Mouse (Mus musculus): ENCODE measurements at regions not wholly inside any gene's neighbourhood (a gene's known extent, or its start where the extent isn't known, plus 50 kb on each side); places are given as distances from the start of the nearest gene placed in this dataset.

DNA sequence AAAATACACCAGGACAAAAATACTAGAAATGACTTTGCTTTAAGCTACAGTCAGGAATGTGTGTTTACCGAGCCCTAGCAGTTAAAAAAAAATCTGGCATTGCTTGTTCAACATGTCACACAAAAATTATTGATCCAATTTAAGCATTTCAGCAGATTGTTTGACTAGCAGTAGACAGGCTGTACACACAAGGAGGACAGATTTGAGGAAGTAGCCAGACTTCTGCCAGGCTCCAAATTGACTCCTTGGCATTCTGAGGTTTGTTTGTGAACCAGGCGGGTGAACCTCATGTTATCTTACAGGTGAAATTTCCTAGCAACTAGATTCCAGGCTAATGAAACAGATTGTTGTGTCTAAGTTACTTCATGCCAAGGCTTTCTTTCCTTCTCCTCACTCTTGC lies 348.8 kb downstream of the Hs3st3b1 start:
- no peak for DNase-seq (ENCODE audit: low spot score in 2 of 2)

- no peak for DNase-seq (ENCODE audit: low spot score in 2 of 2)
These were observed 338.8 kb downstream of the Hs3st3b1 start for GRCm38 (mm10) chr11:63583321-63583720.

DNA sequence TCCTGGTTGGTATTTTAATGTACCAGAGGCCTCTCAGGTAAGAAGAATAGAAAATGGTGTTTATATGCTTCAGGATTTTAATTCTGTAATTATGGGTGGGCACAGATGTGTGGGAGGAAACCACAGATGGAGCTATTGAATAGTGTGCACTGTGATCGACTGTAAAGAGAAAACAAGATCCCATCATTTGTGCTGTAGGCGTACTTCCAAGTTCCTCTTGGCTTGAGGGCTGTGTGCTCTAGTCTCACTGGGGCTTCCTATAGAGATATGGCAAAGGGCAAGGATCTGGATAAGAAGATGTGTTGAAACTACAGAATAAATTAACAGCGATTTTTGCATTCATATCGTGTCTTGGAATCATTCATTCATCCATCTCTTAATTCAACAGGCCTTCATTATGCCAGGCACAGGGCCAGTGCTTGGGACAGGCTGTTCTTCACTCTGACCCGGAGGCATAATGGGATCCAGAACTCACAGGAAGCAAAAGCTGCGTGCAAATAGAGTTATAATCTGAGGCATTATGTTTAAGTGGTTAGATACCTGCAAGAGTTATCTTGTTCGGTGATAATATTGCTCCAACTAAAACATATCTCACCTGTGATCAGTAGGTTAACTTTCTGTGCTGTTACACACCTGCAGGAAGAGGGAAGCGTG lies 336.7 kb downstream of the Hs3st3b1 start:
- no peak for DNase-seq (ENCODE audit: low spot score in 2 of 2)

- no peak for DNase-seq (ENCODE audit: low spot score in 2 of 2)
These were observed 301.9 kb downstream of the Hs3st3b1 start for GRCm38 (mm10) chr11:63620220-63620619.

GRCm38 (mm10) chr11:63630336-63630735 lies 291.8 kb downstream of the Hs3st3b1 start:
- no peak for DNase-seq (ENCODE audit: low spot score in 2 of 2)

- DNase-seq (ENCODE audit: low spot score in 2 of 2) = no peak
These were observed 265.0 kb downstream of the Hs3st3b1 start for GRCm38 (mm10) chr11:63657057-63657456.

DNA sequence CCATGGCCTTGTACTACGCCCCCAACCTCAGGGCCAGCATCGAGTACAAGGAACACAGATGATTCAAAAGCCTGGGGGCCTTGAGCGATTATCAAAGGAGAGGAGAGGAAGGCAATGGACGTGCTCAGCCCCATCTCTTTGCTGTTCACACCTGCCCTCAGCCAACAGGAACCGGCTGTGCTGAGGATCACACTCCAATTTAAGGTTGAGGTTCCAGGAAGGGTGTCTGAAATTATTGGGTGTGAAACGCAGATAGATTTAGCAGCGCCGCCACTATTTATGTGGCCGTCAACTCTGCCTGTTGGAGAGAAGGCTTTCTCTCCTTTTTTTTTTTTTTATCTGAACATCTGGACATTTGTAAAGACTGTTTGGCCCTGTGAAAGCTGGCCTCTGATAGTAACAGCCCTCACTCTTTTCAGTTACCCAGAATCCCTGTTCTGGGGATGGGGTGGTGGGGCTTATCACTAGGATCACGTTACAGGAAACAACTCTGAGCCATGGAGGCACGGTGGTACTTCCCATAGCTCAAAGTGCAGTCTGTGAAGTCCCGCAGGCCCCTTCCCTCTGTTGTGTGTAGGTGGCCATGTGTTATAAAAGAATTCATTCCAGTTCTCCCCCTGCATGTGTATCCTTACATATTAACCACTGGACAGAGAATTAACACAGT lies 256.7 kb downstream of the Hs3st3b1 start:
- DNase-seq (ENCODE audit: low spot score in 2 of 2) = no peak

- no peak for DNase-seq (ENCODE audit: low spot score in 2 of 2)
These were observed 251.6 kb downstream of the Hs3st3b1 start for GRCm38 (mm10) chr11:63670477-63670876.

DNA sequence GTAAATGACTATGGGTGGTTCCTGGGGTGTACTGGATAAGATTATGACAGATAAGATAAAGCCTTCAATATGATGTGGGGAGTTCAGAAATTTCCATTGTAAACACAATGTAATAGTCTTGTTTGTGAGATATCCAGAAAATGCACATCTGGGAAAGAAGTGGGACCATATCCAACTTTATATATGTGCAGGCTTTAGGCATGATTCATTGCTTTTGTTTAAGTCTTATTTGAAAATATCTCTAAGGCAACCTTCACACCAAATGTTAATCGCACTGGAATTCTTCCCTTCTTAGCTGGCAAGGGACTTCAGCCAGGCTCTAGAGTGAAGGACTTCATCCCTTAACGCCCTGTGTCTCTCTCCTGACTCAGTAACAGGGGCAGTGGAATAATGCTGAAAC lies 250.3 kb downstream of the Hs3st3b1 start:
- DNase-seq (ENCODE audit: low spot score in 2 of 2) = no peak

DNA sequence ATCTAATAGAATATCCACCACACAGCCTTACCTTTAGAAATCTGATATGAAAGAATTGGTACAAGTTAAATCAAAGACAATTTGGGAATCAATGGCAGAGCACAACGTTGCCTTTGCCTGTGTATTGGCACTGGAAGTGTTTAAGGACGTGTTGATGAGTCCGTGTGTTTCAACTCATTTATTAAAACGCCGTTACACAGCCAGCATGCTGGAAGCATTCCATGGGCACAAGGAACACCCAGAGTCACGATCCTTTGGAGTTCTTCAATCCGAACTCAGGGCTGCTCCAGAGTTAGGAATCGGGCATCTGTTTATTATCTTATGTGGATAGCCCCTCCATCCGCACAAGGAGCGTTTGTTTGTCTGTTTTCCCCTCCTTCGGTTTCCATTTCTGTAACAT lies 244.2 kb downstream of the Hs3st3b1 start:
- no peak for DNase-seq (ENCODE audit: low spot score in 2 of 2)

- DNase-seq (ENCODE audit: low spot score in 2 of 2) = no peak
These were observed 243.6 kb downstream of the Hs3st3b1 start for GRCm38 (mm10) chr11:63678382-63678905.

- no peak for DNase-seq (ENCODE audit: low spot score in 2 of 2)
These were observed 242.6 kb downstream of the Hs3st3b1 start for GRCm38 (mm10) chr11:63679491-63679890.

- no peak for DNase-seq (ENCODE audit: low spot score in 2 of 2)
These were observed 237.7 kb downstream of the Hs3st3b1 start for GRCm38 (mm10) chr11:63684228-63684980.

- no peak for DNase-seq (ENCODE audit: low spot score in 2 of 2)
These were observed 231.0 kb downstream of the Hs3st3b1 start for GRCm38 (mm10) chr11:63691041-63691440.

DNA sequence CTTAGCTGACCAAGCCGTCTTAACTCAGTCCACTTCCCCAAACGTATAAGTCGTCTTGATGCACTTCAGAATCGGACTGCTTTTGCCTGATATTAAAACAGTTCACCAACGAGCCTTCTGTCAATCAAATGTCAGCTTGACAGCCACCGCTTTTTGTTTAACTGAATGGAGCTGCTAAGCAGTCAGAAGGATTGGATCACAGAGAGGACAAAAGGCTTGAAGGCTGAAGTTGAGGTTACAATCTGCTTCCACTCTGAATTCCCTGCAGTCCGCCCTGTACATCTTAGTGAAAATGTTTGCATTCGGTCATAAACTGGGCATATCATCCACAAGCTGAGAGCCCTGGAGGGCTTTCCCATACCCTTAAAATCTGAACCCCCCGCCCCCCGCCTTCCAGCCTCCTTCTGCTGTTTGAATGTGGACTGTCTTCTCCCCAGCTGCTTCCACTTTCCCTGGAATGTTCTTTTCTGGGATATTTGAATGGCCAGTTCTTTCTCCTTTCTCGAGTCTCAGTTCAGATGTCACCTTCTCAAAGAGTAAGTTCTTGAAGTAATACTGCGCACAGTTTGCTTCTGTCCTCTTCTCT lies 217.0 kb downstream of the Hs3st3b1 start:
- DNase-seq (ENCODE audit: low spot score in 2 of 2) = no peak

DNA sequence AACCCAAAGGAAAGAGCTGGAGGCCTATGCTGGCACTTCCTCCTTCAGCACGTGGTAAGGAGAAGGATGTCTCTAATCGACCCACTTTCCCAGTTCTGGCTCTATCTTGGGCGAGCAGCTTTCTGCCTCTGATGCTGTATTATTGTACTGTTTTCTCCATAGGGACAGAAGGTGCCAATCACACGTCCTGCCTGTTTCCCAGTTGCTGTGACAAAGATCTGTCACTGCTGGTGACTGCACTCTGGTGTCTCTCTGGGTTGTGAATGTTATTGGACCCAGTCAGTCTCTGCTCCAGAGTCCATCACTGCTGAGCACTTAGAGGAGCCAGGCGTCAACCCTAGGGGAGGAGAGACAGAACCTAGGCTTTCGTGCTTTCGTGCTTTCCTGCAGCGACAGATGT lies 216.0 kb downstream of the Hs3st3b1 start:
- no peak for DNase-seq (ENCODE audit: low spot score in 2 of 2)

DNA sequence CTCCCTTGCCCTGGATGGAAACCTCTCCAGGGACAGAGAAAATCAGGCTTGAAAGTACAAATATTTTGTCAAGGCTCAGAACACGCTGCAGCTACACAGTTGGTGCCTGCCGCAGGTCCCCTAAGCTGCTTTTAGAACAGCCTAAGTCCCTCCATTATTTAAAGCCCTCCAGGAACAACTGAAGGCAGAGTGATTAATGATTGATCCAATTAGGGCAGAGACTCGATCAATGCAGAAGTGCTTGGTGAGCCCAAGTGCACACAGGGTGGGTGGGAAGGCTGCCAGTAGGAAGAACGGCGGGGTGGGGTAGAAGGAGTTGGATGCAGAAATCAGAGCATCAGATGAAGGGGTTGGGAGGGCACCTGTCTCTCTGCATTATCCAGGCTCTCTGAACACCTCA lies 215.0 kb downstream of the Hs3st3b1 start:
- DNase-seq (ENCODE audit: low spot score in 2 of 2) = no peak

GRCm38 (mm10) chr11:63708412-63708811 lies 213.7 kb downstream of the Hs3st3b1 start:
- no peak for DNase-seq (ENCODE audit: low spot score in 2 of 2)

GRCm38 (mm10) chr11:63712053-63712864 lies 209.8 kb downstream of the Hs3st3b1 start:
- no peak for DNase-seq (ENCODE audit: low spot score in 2 of 2)

- no peak for DNase-seq (ENCODE audit: low spot score in 2 of 2)
These were observed 199.8 kb downstream of the Hs3st3b1 start for GRCm38 (mm10) chr11:63722261-63722660.

GRCm38 (mm10) chr11:63730880-63731279 lies 191.2 kb downstream of the Hs3st3b1 start:
- DNase-seq (ENCODE audit: low spot score in 2 of 2) = no peak
